Mouse (Mus musculus): ENCODE data around the gene Plekho1. TPM values are rescaled to one million over a fixed set of nuclear protein-coding genes. Genes with fewer than 3 reads are reported as not detected.
"Not testable (repeated sequence)": the region's sequence is repeated elsewhere in the genome, so short reads cannot be mapped to it uniquely, and the experiment has no call there.

The Plekho1 gene
- total RNA-seq, 2 experiments from 2014 or later, result 20.9 to 32.2 TPM

GRCm38 (mm10) chr3:95953522-95953921 lies 42.3 kb downstream of the Plekho1 start:
- no peak for DNase-seq (ENCODE audit: low spot score in 2 of 2)

DNA sequence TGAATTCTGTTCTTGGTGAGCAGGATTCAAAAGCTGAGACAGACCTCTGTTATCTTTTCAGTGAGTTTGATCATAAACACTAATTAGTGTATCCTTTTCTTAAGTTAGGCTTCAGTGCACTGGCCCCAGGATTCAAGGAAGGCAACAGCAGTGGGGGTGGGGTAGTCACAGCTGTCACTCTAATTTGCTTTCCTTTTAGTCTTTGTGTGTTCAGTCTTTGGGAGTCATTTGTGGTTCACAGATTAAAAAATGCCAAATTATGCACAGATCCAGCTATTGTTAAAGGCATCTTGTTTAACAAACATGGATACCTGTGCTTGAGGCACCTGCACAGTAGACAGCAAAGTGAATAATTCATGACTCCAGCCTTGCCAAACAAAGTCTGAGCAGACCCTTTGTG lies 42.8 kb downstream of the Plekho1 start:
- no peak for DNase-seq (ENCODE audit: low spot score in 2 of 2)

DNA sequence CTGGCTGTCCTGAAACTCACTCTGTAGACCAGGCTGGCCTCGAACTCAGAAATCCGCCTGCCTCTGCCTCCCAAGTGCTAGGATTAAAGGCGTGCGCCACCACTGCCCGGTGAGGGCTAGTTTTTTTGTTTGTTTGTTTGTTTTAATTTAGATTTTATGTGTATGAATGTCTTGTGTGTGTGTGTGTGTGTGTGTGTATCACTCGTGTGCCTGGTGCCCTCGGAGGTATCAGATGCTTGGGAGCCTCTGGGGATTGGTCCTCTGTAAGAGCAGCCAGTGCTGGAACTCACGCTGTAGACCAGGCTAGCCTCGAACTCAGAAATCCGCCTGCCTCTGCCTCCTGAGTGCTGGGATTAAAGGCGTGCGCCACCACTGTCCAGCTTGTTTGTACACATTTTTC lies 44.2 kb downstream of the Plekho1 start:
- DNase-seq (ENCODE audit: low spot score in 2 of 2), result not testable (repeated sequence)

- DNase-seq (ENCODE audit: low spot score in 2 of 2), result peak; percentile 85 to 88
Observed at GRCm38 (mm10) chr3:95950763-95951551, 44.8 kb downstream of the Plekho1 start.

GRCm38 (mm10) chr3:95948325-95948724 lies 47.5 kb downstream of the Plekho1 start:
- no peak for DNase-seq (ENCODE audit: low spot score in 2 of 2)

DNA sequence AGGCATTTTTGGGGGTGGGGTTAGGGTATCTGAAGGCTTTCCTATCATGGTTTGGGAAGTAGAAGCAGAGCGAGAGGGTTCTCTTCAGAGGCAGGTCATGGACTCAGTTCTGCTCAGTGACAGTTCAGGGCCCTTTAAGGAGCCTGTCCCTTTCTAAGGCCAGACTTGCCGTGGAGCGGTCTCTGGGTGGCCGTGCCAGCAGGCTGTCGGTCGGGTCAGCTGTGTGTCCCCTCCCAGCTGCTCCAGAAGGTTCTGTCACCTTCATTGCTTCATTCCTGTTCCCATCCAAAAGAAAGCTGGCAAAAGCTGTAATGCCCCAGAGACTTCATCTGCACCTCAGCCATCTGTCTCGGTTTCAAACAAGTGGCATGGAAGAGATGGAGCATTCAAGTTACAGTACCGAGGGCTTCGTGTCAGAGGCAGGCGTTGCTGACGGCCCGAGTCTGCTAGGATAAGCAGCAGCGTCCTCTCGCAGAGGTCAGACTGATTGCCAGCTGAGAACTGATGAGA lies 50.0 kb downstream of the Plekho1 start:
- DNase-seq (ENCODE audit: low spot score in 2 of 2), result no peak

DNA sequence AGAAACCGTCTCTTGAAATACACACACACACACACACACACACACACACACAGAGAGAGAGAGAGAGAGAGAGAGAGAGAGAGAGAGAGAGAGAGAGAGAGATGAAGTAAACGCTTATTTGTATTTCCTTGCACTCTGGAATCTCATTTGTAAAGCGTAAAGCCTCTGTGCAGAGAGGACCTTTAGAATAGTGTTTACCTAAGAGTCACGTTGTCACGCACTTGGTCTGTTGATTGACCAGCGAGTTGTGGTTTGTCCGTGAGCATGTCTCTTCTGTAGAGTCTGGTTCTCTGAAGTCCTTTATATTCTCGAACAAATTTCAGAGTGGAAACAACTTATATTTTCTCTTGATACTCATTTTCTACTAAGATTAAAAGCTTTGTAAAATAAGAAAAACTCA lies 51.1 kb downstream of the Plekho1 start:
- no peak for DNase-seq (ENCODE audit: low spot score in 2 of 2)

- no peak for DNase-seq (ENCODE audit: low spot score in 2 of 2)
Observed at GRCm38 (mm10) chr3:95943226-95943625, 52.6 kb downstream of the Plekho1 start.

GRCm38 (mm10) chr3:95942749-95943148 lies 53.1 kb downstream of the Plekho1 start:
- no peak for DNase-seq (ENCODE audit: low spot score in 2 of 2)

- no peak for DNase-seq (ENCODE audit: low spot score in 2 of 2)
Observed at GRCm38 (mm10) chr3:95938835-95939234, 57.0 kb downstream of the Plekho1 start.

Other genes with a start within 250 kb of the Plekho1 start
- 10 to 100 TPM; 45.5 to 52.1 TPM for gene Tars2, start 235.8 kb downstream of the Plekho1 start, total RNA-seq (2021)
- gene Rprd2, start 177.1 kb downstream of the Plekho1 start, total RNA-seq (2021), result 10 to 100 TPM; 43.0 to 46.8 TPM
- 10 to 100 TPM; 26.7 to 32.8 TPM for gene Prpf3, start 140.1 kb downstream of the Plekho1 start, total RNA-seq (2021)
- 100 to 1,000 TPM; 252 to 270 TPM for gene Mrps21, start 124.5 kb downstream of the Plekho1 start, total RNA-seq (2021)
- 1 to 10 TPM; 2.1 to 3.2 TPM for gene Ciart, start 113.8 kb downstream of the Plekho1 start, total RNA-seq (2021)
- gene BC028528, start 104.0 kb downstream of the Plekho1 start, total RNA-seq (2021), result 10 to 100 TPM; 12.0 to 20.3 TPM
- 100 to 1,000 TPM; 103 to 120 TPM for gene Aph1a, start 102.0 kb downstream of the Plekho1 start, total RNA-seq (2021)
- 1 to 10 TPM; 1.1 to 3.6 TPM for gene Car14, start 91.3 kb downstream of the Plekho1 start, total RNA-seq (2021)
- gene Anp32e, start 66.8 kb downstream of the Plekho1 start, total RNA-seq (2021), result 100 to 1,000 TPM in 1 of 2 experiments, 10 to 100 TPM in 1; 92.2 to 101 TPM
- 10 to 100 TPM; 26.4 to 31.4 TPM for gene Vps45, start 62.5 kb upstream of the Plekho1 start, total RNA-seq (2021)
- 10 to 100 TPM; 32.1 to 35.0 TPM for gene Otud7b, start 108.5 kb upstream of the Plekho1 start, total RNA-seq (2021)
- 10 to 100 TPM; 19.4 to 28.7 TPM for gene Mtmr11, start 166.0 kb upstream of the Plekho1 start, total RNA-seq (2021)
- 10 to 100 TPM; 56.6 to 57.0 TPM for gene Sf3b4, start 176.3 kb upstream of the Plekho1 start, total RNA-seq (2021)
- 1 to 10 TPM; 9.3 to 9.4 TPM for gene Sv2a, start 185.2 kb upstream of the Plekho1 start, total RNA-seq (2021)
- 10 to 100 TPM; 30.3 to 35.8 TPM for gene Bola1, start 223.7 kb upstream of the Plekho1 start, total RNA-seq (2021)
- gene Hist2h2ab, start 223.9 kb upstream of the Plekho1 start, total RNA-seq (2021), result 1 to 10 TPM; 4.9 to 5.1 TPM
- 10 to 100 TPM; 37.8 to 39.8 TPM for gene Hist2h2ac, start 224.9 kb upstream of the Plekho1 start, total RNA-seq (2021)
- gene Hist2h2be, start 225.1 kb upstream of the Plekho1 start, total RNA-seq (2021), result 10 to 100 TPM; 17.3 to 19.9 TPM
- 10 to 100 TPM; 17.4 to 18.8 TPM for gene Hist2h3c2, start 243.1 kb upstream of the Plekho1 start, total RNA-seq (2021)
- 100 to 1,000 TPM; 358 to 442 TPM for gene Hist2h2aa2, start 244.3 kb upstream of the Plekho1 start, total RNA-seq (2021)
- gene Hist2h2aa1, start 249.5 kb upstream of the Plekho1 start, total RNA-seq (2021), result 1 to 10 TPM; 7.7 to 9.6 TPM

All from adrenal gland, adult 18-20 months (tissue).